Mouse (Mus musculus) naive thymus-derived CD4-positive, alpha-beta T cell, adult 2 months (primary cell): ENCODE data around the gene Hapln2.

Source experiments
- DNase-seq: peaks from one replicate; pipeline ENCODE4 v3.0.0-alpha.2; 2011; ENCODE audit warnings: low read depth

Hapln2 gene

GRCm38 (mm10) chr3:88027434-88028186 is at the start of gene Hapln2:
Gene Hapln2, minus strand, starts transcription at chr3:88027583.
- peak; percentile 53 for DNase-seq

- no peak for DNase-seq
These were observed 47.4 kb upstream of the Hapln2 start for GRCm38 (mm10) chr3:88074766-88075165.

GRCm38 (mm10) chr3:88074351-88074750 is 47.0 kb upstream of the Hapln2 start:
- no peak for DNase-seq

- DNase-seq = no peak
These were observed 46.2 kb upstream of the Hapln2 start for GRCm38 (mm10) chr3:88073631-88074030.

- DNase-seq = peak; percentile 89
These were observed 44.4 kb upstream of the Hapln2 start for GRCm38 (mm10) chr3:88071783-88072182.

- DNase-seq = no peak
These were observed 41.0 kb upstream of the Hapln2 start for GRCm38 (mm10) chr3:88068386-88068785.

GRCm38 (mm10) chr3:88057902-88058696 is 30.7 kb upstream of the Hapln2 start, which contains the start of gene Naxe:
Gene Naxe, minus strand, starts transcription at chr3:88058495.
- peak; percentile 92 for DNase-seq

- DNase-seq = no peak
These were observed 29.6 kb upstream of the Hapln2 start for GRCm38 (mm10) chr3:88057030-88057429.

- no peak for DNase-seq
These were observed 22.1 kb upstream of the Hapln2 start for GRCm38 (mm10) chr3:88049532-88049931.

GRCm38 (mm10) chr3:88042661-88043421 is 15.5 kb upstream of the Hapln2 start, which contains the start of gene Gpatch4:
Gene Gpatch4, plus strand, starts transcription at chr3:88043108.
- peak; percentile 97 for DNase-seq

- no peak for DNase-seq
These were observed 8.3 kb upstream of the Hapln2 start for GRCm38 (mm10) chr3:88035561-88036293.

GRCm38 (mm10) chr3:88033506-88033905 is 6.1 kb upstream of the Hapln2 start:
- DNase-seq = no peak

GRCm38 (mm10) chr3:88030608-88031395 is 3.4 kb upstream of the Hapln2 start:
- no peak for DNase-seq

GRCm38 (mm10) chr3:88026823-88027222 is 560 bp downstream of the Hapln2 start:
- no peak for DNase-seq

- peak; percentile 18 for DNase-seq
These were observed 4.0 kb downstream of the Hapln2 start for GRCm38 (mm10) chr3:88023192-88024074.

GRCm38 (mm10) chr3:88022322-88023191 is 4.8 kb downstream of the Hapln2 start:
- DNase-seq = peak; percentile 83

GRCm38 (mm10) chr3:88010634-88011265 is 16.6 kb downstream of the Hapln2 start:
- DNase-seq = peak; percentile 74
